Mouse (Mus musculus) stomach, embryonic 14.5 days (tissue): ENCODE results near the gene Tfrc. TPM values are rescaled to one million over a fixed set of nuclear protein-coding genes. Genes with fewer than 3 reads are reported as not detected.

Source experiments
- ATAC-seq: fragments of 200-750 bp; cut with Nextera tagmentation; 2 replicates; pipeline ENCODE4 v1.8.0; 2017; ENCODE audit warnings: low read depth, moderate TSS enrichment; ENCODE audit not compliant: insufficient number of reproducible peaks, insufficient read depth, low FRiP score
- H3K27ac ChIP-seq: fragments of 300-500 bp; sonication (generic); 2 replicates; pipeline ENCODE4 v1.5.1; 2014; ENCODE audit warnings: mild to moderate bottlenecking, low read length, moderate library complexity, mixed read lengths
- H3K27me3 ChIP-seq: fragments of 300-500 bp; sonication (generic); 2 replicates; pipeline ENCODE4 v1.6.1; 2014; ENCODE audit warnings: low read length, control low read depth, mixed read lengths; ENCODE audit not compliant: control insufficient read depth, insufficient read depth
- H3K36me3 ChIP-seq: fragments of 300-500 bp; sonication (generic); 2 replicates; pipeline ENCODE4 v1.6.1; 2014; ENCODE audit warnings: mild to moderate bottlenecking, control low read depth, low read length, moderate library complexity, mixed read lengths; ENCODE audit not compliant: control insufficient read depth, insufficient read depth
- H3K4me1 ChIP-seq: fragments of 300-500 bp; sonication (generic); 2 replicates; pipeline ENCODE4 v1.6.1; 2014; ENCODE audit warnings: low read length, control low read depth, mixed read lengths; ENCODE audit not compliant: control insufficient read depth, insufficient read depth
- H3K4me2 ChIP-seq: fragments of 300-500 bp; sonication (generic); replicated peaks from 2 replicates; pipeline ENCODE4 v1.6.1; 2014; ENCODE audit warnings: low read depth, low read length, control low read depth
- H3K4me3 ChIP-seq: fragments of 300-500 bp; sonication (generic); 2 replicates; pipeline ENCODE4 v1.5.1; 2014; ENCODE audit warnings: low read depth, low read length, control low read depth
- H3K9ac ChIP-seq: fragments of 300-500 bp; sonication (generic); replicated peaks from 2 replicates; pipeline ENCODE4 v1.6.1; 2014; ENCODE audit warnings: low read depth, mild to moderate bottlenecking, control low read depth, low read length, moderate library complexity, mixed read lengths
- H3K9me3 ChIP-seq: fragments of 300-500 bp; sonication (generic); 2 replicates; pipeline ENCODE4 v1.6.1; 2016; ENCODE audit warnings: low read depth, low read length, control low read depth; ENCODE audit not compliant: control insufficient read depth
- WGBS: fragments of 180-500 bp; shearing (Covaris S2); extraction: QIAGEN DNeasy Blood & Tissue Kit; methylation state at CpG from one replicate; pipeline ENCODE4 v1.1.7; 2014; 5-methylcytosine and 5-hydroxymethylcytosine counted together
- polyA plus RNA-seq: library from polyadenylated mRNA; unstranded; fragments of >200 nt; fragmentation: Nextera tagmentation; extraction: Ambion mirVana; gene quantifications from 2 replicates; pipeline ENCODE4 v1.2.1, GENCODE M21; 2014

Tfrc gene
- polyA plus RNA-seq, 1 experiment from 2014 or later: 60.5 TPM

DNA sequence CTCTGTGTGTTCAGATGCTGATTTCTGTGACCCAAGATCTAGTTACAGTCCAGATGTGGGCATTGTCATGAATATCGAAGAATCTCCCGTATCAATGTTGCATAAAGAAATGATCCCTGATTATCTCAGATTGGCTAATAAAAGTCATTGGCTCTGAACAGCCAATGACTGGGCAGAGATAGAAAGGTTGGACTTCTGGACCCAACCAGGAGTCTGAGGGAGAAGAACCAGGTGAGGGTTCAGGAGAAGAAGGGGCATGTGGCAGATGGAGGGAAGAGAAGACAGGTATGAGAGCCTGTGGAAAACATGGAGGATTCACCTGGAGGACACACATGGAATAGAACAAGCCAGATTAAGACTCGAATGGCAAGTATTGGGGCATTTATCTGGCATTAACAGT is 20.2 kb upstream of the Tfrc start:
- Histone ChIP-seq H3K27ac (no peak overlapping the region), H3K4me3 (no peak overlapping the region), H3K4me2 (no peak overlapping the region), H3K4me1 (no peaks in the 10 kb centered on the region), H3K9me3 (no peaks in the 10 kb centered on the region), H3K27me3 (no peaks in the 10 kb centered on the region), H3K36me3 (no peaks in the 10 kb centered on the region), H3K9ac (no peak overlapping the region)
- no peak for ATAC-seq
- WGBS: 80% methylated on average over 3 of the region's 3 CpGs

DNA sequence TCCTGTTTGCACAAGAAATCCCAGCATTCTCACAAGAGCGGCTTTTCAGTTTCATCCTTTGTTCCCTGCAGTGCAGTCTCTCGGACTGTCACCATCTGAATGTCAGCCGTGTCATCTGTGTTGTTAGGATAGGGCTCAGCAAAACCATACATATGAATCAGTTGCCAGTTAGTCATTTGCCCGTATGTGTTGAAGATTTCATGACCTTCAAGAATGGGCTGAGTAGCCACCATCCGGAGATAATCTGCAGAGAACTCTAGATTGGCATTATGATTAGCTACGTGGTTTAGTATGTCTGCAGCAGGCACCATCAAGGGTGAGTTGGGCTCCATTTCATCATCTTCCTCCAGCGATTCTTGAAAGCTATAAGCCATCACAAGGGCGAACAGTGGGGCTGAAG is 17.2 kb upstream of the Tfrc start:
- Histone ChIP-seq H3K4me2 (no peak overlapping the region), H3K9me3 (no peaks in the 10 kb centered on the region), H3K27ac (no peak overlapping the region), H3K4me3 (no peak overlapping the region), H3K4me1 (no peaks in the 10 kb centered on the region), H3K36me3 (no peaks in the 10 kb centered on the region), H3K9ac (no peak overlapping the region), H3K27me3 (no peaks in the 10 kb centered on the region)
- ATAC-seq: no peak
- WGBS: 82% methylated on average over 8 of the region's 8 CpGs

DNA sequence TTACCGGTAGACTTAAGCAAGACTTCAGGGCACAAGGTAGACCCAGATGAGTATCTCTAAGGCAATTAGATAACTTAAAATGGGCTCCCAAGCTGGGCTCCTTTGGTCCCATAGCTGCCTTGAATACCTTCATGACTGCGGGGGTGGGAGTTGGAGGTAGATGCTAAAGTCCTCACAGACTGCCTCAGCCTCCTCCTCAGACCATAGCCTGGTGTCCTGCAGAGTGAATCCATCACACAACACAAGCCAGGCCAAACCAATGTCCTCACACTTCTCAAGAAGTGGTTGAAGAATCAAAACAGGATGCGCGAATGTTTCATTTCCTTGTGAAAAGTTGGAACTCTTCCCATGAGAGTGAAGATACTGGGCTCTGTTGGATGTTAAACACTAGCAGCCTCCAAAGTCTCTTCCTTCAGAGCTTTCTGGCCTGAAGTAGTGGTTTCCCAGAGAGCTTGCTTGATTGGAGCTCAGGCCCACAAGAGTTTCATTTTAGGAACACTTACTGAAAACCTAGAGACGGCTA is 15.4 kb upstream of the Tfrc start:
- H3K36me3 ChIP-seq: no peaks in the 10 kb centered on the region
- no peaks in the 10 kb centered on the region for H3K4me1 ChIP-seq
- H3K27me3 ChIP-seq: no peaks in the 10 kb centered on the region
- no peak overlapping the region for H3K27ac ChIP-seq
- no peaks in the 10 kb centered on the region for H3K9me3 ChIP-seq
- no peak overlapping the region for H3K4me2 ChIP-seq
- H3K4me3 ChIP-seq: no peak overlapping the region
- 88% methylated on average over 5 of the region's 5 CpGs for WGBS
- H3K9ac ChIP-seq: no peak overlapping the region
- ATAC-seq: no peak

DNA sequence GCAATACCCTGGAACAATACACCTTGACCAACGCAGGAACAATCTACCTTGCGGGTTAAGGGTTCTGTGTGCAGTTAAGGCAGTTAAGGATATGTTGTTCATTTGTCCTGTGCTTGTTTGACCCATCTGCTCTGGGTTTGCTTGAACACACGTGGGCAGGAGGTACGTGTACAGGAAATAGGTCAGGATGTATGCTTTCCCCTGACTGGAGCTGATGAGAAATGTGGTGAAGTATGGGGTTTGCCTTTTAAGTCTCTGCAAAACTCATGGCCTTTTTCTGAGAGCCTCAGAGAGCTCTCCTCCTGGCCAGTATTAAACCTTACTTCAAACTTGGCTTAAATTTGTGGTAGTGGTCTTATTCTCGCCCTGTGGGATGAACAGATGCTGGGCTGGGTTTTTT is 14.8 kb upstream of the Tfrc start:
- no peak overlapping the region for H3K27ac ChIP-seq
- H3K9me3 ChIP-seq: no peaks in the 10 kb centered on the region
- no peak overlapping the region for H3K9ac ChIP-seq
- ATAC-seq: no peak
- H3K4me2 ChIP-seq: no peak overlapping the region
- H3K4me1 ChIP-seq: no peaks in the 10 kb centered on the region
- no peaks in the 10 kb centered on the region for H3K27me3 ChIP-seq
- H3K36me3 ChIP-seq: no peaks in the 10 kb centered on the region
- 73% methylated on average over 5 of the region's 5 CpGs for WGBS
- H3K4me3 ChIP-seq: no peak overlapping the region

DNA sequence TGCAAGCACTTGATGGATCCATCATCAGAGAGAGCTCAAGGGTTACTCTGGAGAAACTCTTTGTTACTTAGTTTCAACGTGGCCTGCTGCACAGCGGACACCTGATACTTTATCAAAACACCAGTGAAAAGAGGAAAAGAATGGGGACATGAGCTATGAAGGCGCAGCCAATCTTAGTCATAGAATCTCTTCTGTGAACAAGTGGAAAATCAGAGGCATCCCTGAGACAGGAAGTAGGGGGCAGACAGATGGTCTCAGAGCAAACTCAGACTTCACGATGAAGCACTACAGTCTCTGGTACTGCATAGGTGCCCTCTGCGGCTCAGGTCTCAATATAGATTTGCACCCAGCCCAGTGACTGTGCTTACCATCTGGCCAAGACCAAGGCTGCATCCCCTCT is 14.0 kb upstream of the Tfrc start:
- no peaks in the 10 kb centered on the region for H3K36me3 ChIP-seq
- H3K9ac ChIP-seq: no peak overlapping the region
- H3K27ac ChIP-seq: no peak overlapping the region
- no peaks in the 10 kb centered on the region for H3K4me1 ChIP-seq
- H3K27me3 ChIP-seq: no peaks in the 10 kb centered on the region
- no peak overlapping the region for H3K4me3 ChIP-seq
- no peak overlapping the region for H3K4me2 ChIP-seq
- H3K9me3 ChIP-seq: no peaks in the 10 kb centered on the region
- WGBS: 76% methylated on average over 5 of the region's 5 CpGs
- no peak for ATAC-seq

DNA sequence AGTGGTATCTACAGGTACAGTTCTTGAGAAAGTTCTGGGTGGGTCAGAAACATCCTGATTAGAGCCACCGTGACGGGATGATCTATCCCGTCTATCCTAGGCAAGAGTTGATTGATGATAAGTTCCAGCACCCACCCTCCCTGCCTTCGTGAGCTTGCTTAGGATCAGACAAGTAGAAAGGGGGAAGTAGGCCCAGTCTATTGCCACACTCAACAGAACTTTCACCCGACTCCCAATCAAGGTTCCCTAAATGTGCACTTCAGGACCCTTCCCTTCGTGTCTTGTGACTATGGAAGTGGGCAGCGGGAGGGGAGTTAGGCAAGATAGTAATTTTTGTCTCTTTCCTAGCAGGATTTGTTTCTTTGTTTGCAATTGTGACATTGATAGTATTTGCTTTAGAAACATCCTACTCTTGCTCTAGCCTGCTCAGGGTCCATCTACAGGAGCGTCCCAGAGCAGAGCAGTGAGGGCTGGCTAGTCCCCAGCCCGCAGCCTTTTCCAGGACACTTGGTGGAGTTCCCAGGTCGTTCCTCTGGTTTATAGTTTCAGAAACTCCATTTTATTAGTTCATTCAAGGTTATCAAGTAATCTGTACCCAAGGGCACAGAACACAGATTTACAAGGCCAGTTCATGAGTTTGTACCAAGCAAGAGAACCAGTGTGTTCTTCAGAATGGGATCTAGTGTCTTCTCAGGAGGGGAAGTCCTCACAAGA is 13.4 kb upstream of the Tfrc start:
- Histone ChIP-seq H3K36me3 (no peaks in the 10 kb centered on the region), H3K4me2 (no peak overlapping the region), H3K9ac (no peak overlapping the region), H3K4me1 (no peaks in the 10 kb centered on the region), H3K27me3 (no peaks in the 10 kb centered on the region), H3K27ac (no peak overlapping the region), H3K9me3 (no peaks in the 10 kb centered on the region), H3K4me3 (no peak overlapping the region)
- ATAC-seq: no peak
- WGBS: 80% methylated on average over 10 of the region's 10 CpGs

DNA sequence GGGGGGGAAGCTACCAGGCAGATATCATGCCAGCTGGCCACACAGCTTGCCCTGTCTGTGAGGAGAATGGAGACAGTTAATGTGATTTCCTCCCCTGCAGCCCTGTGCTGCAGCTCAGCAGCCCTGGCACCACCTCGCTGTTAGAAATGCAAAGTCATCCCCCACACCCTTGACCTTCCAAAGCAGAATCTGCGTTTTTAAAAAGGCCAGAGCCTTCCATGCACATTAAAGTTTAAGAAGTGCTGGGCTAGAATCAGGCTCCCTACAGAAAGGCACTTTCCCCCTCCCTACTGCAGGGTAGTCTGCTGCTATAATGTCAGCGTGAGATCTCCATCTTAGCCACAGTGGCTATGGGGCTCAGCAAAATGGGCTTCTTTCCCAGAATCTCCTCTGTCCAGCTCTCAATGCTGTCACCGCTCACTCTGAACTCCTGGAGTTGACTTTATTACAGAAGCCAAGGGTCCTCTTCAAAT is 10.8 kb upstream of the Tfrc start:
- Histone ChIP-seq H3K27me3 (no peaks in the 10 kb centered on the region), H3K4me3 (no peak overlapping the region), H3K27ac (no peak overlapping the region), H3K4me1 (no peaks in the 10 kb centered on the region), H3K9me3 (no peaks in the 10 kb centered on the region), H3K36me3 (no peaks in the 10 kb centered on the region), H3K4me2 (no peak overlapping the region), H3K9ac (no peak overlapping the region)
- 33% methylated on average over 4 of the region's 4 CpGs for WGBS
- ATAC-seq: no peak

DNA sequence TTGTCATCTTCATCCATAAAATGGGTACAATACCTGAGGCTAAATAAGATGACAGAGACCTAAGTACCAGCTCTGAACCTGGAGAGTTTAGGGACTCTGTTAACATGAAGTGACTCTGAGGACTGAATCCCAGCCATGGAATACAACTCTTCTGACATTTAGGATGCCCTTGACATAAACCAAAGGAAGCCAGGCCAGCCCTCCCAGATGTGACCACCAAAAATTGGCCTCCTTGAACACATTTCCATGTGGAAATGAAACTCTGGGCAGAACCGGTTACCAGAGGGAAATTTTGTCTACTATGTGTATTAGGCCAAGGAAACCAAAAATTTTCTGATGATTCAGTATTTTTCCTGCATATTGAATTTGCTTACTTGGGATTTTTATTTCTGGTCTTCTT is 9.6 kb upstream of the Tfrc start:
- WGBS: 92% methylated on average over 1 of the region's 1 CpGs
- no peaks in the 10 kb centered on the region for H3K4me1 ChIP-seq
- no peak for ATAC-seq

DNA sequence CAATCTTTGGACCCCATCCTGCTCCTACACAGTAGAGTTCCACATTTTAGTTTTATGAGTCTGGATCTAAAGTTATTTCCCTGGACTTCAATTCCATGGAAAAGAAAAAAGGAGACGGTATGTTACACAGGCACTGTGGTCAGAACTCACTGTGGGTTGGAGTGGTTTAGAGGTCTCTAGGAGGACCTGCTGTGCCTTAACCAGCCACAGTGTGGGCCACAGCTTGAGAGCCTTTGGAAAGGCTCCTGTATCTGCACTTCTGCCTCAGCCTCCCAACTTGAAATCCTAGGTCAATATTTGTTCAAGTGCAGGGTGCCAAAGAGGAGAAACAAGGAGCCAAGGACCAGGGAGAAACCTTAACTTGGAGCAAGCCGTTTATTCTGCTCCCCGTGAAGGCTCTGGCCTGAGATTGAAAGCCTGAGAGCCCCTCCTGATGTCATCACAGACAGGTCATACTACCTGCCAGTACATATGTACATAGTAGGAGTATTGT is 6.5 kb upstream of the Tfrc start:
- Histone ChIP-seq H3K9ac (no peak overlapping the region), H3K9me3 (no peaks in the 10 kb centered on the region), H3K4me2 (no peak overlapping the region), H3K27ac (no peak overlapping the region), H3K36me3 (no peaks in the 10 kb centered on the region), H3K27me3 (no peaks in the 10 kb centered on the region), H3K4me1 (no peaks in the 10 kb centered on the region), H3K4me3 (no peak overlapping the region)
- WGBS: 69% methylated on average over 3 of the region's 3 CpGs
- ATAC-seq: no peak

More for the DNA sequence above, 9.6 kb upstream of the Tfrc start:
- Histone ChIP-seq H3K27me3 (no peaks in the 10 kb centered on the region), H3K9me3 (no peaks in the 10 kb centered on the region), H3K27ac (no peak overlapping the region), H3K36me3 (no peaks in the 10 kb centered on the region), H3K4me3 (no peak overlapping the region), H3K4me2 (no peak overlapping the region), H3K9ac (no peak overlapping the region)
